Mouse (Mus musculus) CH12.LX (cell line): ENCODE measurements around the gene Nfe2l2. TPM values are rescaled to one million over a fixed set of nuclear protein-coding genes. Genes with fewer than 3 reads are reported as not detected.

Experiments used
- DNase-seq: peaks from one replicate; pipeline ENCODE4 v3.0.0-alpha.2; 2013; ENCODE audit errors: extremely low read depth
- H3K27ac ChIP-seq: 2 replicates; pipeline ENCODE4 v1.5.1; 2012; ENCODE audit warnings: low read depth, mild to moderate bottlenecking, control low read depth, moderate library complexity; ENCODE audit not compliant: insufficient read depth
- H3K27me3 ChIP-seq: replicated peaks from 2 replicates; pipeline ENCODE3; 2012; ENCODE audit warnings: inconsistent platforms
- H3K36me3 ChIP-seq, 2 experiments: replicated peaks in 1 of 2; 2 replicates each; pipeline versions ENCODE3 to v1.6.1; 2012; ENCODE audit warnings: inconsistent platforms in 1 of 2, low read length in 1 of 2, mild to moderate bottlenecking in 1 of 2, mixed read lengths in 1 of 2, moderate library complexity in 1 of 2; ENCODE audit not compliant: control insufficient read depth in 1 of 2, insufficient read depth in 1 of 2
- H3K4me1 ChIP-seq, 2 experiments: 2 replicates each; pipeline ENCODE4 v1.6.1; 2012; ENCODE audit warnings: inconsistent platforms in 1 of 2, moderate library complexity in 1 of 2; ENCODE audit not compliant: insufficient read depth in 2 of 2, control insufficient read depth in 1 of 2
- H3K4me2 ChIP-seq: 2 replicates; pipeline ENCODE4 v1.6.1; 2012; ENCODE audit warnings: low read depth, mild to moderate bottlenecking, control low read depth; ENCODE audit not compliant: poor library complexity, insufficient read depth, severe bottlenecking
- H3K4me3 ChIP-seq, 3 experiments: fragments of 150-350 bp in 1 of 3; sonication (generic) in 1 of 3; replicated peaks in 1 of 3; 2 replicates each; pipeline versions ENCODE3 to v1.5.1; 2011 to 2012; ENCODE audit warnings: low read depth in 2 of 3, low read length in 2 of 3, mild to moderate bottlenecking in 2 of 3, moderate library complexity in 2 of 3, control low read depth in 1 of 3, improper control_type of control experiment in 1 of 3, inconsistent platforms in 1 of 3, mixed read lengths in 1 of 3; ENCODE audit not compliant: poor library complexity in 1 of 3
- H3K79me2 ChIP-seq: replicated peaks from 2 replicates; pipeline ENCODE4 v1.6.1; 2012; ENCODE audit warnings: mild to moderate bottlenecking, moderate library complexity; ENCODE audit not compliant: control insufficient read depth, poor library complexity, insufficient read depth, severe bottlenecking; ENCODE audit errors: extremely low read depth
- H3K9ac ChIP-seq: 2 replicates; pipeline ENCODE4 v1.6.1; 2012; ENCODE audit warnings: low read depth, mild to moderate bottlenecking, control low read depth, moderate library complexity; ENCODE audit not compliant: insufficient read depth
- H3K9me3 ChIP-seq: replicated peaks from 2 replicates; pipeline ENCODE3; 2012; ENCODE audit warnings: low read length, inconsistent platforms, mixed read lengths
- BHLHE40 ChIP-seq: IDR thresholded peaks from 2 replicates; pipeline ENCODE4 v1.6.1; 2011; ENCODE audit warnings: mild to moderate bottlenecking, low read depth, low read length, improper control_type of control experiment
- CHD2 ChIP-seq: IDR thresholded peaks from 2 replicates; pipeline ENCODE4 v1.6.1; 2011; ENCODE audit warnings: low read length, improper control_type of control experiment
- E2F4 ChIP-seq: IDR thresholded peaks from 2 replicates; pipeline ENCODE4 v1.6.1; 2011; ENCODE audit warnings: low read depth, low read length, improper control_type of control experiment; ENCODE audit not compliant: insufficient replicate concordance
- ELF1 ChIP-seq: IDR thresholded peaks from 2 replicates; pipeline ENCODE4 v1.6.1; 2014; ENCODE audit warnings: low read depth, mild to moderate bottlenecking, inconsistent platforms, low read length, improper control_type of control experiment
- ETS1 ChIP-seq: conservative IDR thresholded peaks from 2 replicates; pipeline ENCODE4 v1.6.1; 2012; ENCODE audit warnings: low read depth, mild to moderate bottlenecking, inconsistent platforms, low read length, improper control_type of control experiment, moderate library complexity
- JUN ChIP-seq: IDR thresholded peaks from 2 replicates; pipeline ENCODE4 v1.6.1; 2011; ENCODE audit warnings: low read depth, mild to moderate bottlenecking, low read length, improper control_type of control experiment, moderate library complexity; ENCODE audit not compliant: insufficient read depth
- KAT2A ChIP-seq: IDR thresholded peaks from 2 replicates; pipeline ENCODE4 v1.6.1; 2012; ENCODE audit warnings: low read length, improper control_type of control experiment, inconsistent platforms; ENCODE audit not compliant: insufficient replicate concordance
- MAZ ChIP-seq: IDR thresholded peaks from 2 replicates; pipeline ENCODE4 v1.6.1; 2012; ENCODE audit warnings: low read depth, mild to moderate bottlenecking, inconsistent platforms, low read length, improper control_type of control experiment, moderate library complexity
- MXI1 ChIP-seq: IDR thresholded peaks from 2 replicates; pipeline ENCODE4 v1.6.1; 2011; ENCODE audit warnings: mild to moderate bottlenecking, low read depth, low read length, improper control_type of control experiment
- NELFE ChIP-seq: IDR thresholded peaks from 2 replicates; pipeline ENCODE4 v1.6.1; 2011; ENCODE audit warnings: low read depth, low read length, improper control_type of control experiment
- PAX5 ChIP-seq: IDR thresholded peaks from 2 replicates; pipeline ENCODE4 v1.6.1; 2012; ENCODE audit warnings: low read length, inconsistent platforms, mixed read lengths
- TCF12 ChIP-seq: IDR thresholded peaks from 2 replicates; pipeline ENCODE4 v1.6.1; 2014; ENCODE audit warnings: low read depth, mild to moderate bottlenecking, inconsistent platforms, low read length, improper control_type of control experiment
- ZNF384 ChIP-seq: IDR thresholded peaks from 2 replicates; pipeline ENCODE4 v1.6.1; 2012; ENCODE audit warnings: low read depth, low read length, improper control_type of control experiment, inconsistent platforms
- dilution Hi-C: fragments of 300-500 bp; cut with MboI; formaldehyde crosslinking; loops from 2 replicates; pipeline ENCODE4 v1.14.3; 2020; ENCODE audit warnings: low sequenced_read_pairs; ENCODE audit not compliant: extremely low pct_unique_long_range_greater_than_20kb, extremely low pct_ligation_motif_present
- in situ Hi-C: fragments of 300-500 bp; cut with MboI; formaldehyde crosslinking; loops from 3 replicates; pipeline ENCODE4 v1.14.3; 2019; ENCODE audit warnings: low sequenced_read_pairs, low pct_ligation_motif_present, low pct_unique_long_range_greater_than_20kb, mixed read lengths
- polyA plus RNA-seq: library from polyadenylated mRNA; unstranded; fragments of >175 nt; gene quantifications from 2 replicates; pipeline ENCODE4 v1.2.1, GENCODE M21; 2012; ENCODE audit warnings: low read depth; ENCODE audit not compliant: insufficient read length
- total RNA-seq, 2 experiments: library from RNA; depleted of rRNA; stranded (reverse); fragments of 300-350 nt in 1 of 2; fragments of >200 nt in 1 of 2; gene quantifications; 2 replicates each; pipeline ENCODE4 v1.2.3; 2012 to 2014

The Nfe2l2 gene
- total and polyA plus RNA-seq, 3 experiments = 11.6 to 32.6 (median 21.7) TPM

- no peak for DNase-seq
- peaks cover 0 to 9% of the 10 kb centered on the region in 2 experiments for H3K36me3 ChIP-seq
- dilution Hi-C loops (no loop called here), in situ Hi-C loops (no loop called here)
- TF ChIP-seq ZNF384 (no peak), TCF12 (no peak), ELF1 (no peak), BHLHE40 (no peak), NELFE (no peak), E2F4 (no peak)
- H3K4me1 ChIP-seq = peaks cover 3 to 18% of the 10 kb centered on the region in 2 experiments; a peak in 3 of 4 replicates
- no peaks in the 10 kb centered on the region for H3K9me3 ChIP-seq
- H3K79me2 ChIP-seq = no peaks in the 10 kb centered on the region
- H3K27me3 ChIP-seq = no peaks in the 10 kb centered on the region
- no peak overlapping the region for H3K9ac ChIP-seq
- H3K27ac ChIP-seq = no peak overlapping the region
- H3K4me3 ChIP-seq = no peak overlapping the region
- H3K4me2 ChIP-seq = no peak overlapping the region
Observed at GRCm38 (mm10) chr2:75650437-75650836, 54.0 kb downstream of the Nfe2l2 start.

- Histone ChIP-seq H3K4me2 (no peak overlapping the region), H3K4me3 (no peak overlapping the region), H3K27me3 (no peaks in the 10 kb centered on the region)
- no peak for TF ChIP-seq NELFE
- TF ChIP-seq MXI1 = no peak
- TF ChIP-seq, all 38 proteins: peak for 0
- no peaks in the 10 kb centered on the region for H3K4me1 ChIP-seq
- H3K9ac ChIP-seq = no peak overlapping the region
- peaks cover 0 to 7% of the 10 kb centered on the region in 2 experiments for H3K36me3 ChIP-seq
- dilution Hi-C loops = no loop called here
- no peak for DNase-seq
- no peak overlapping the region for H3K27ac ChIP-seq
- peaks cover 3% of the 10 kb centered on the region for H3K9me3 ChIP-seq
- in situ Hi-C loops = no loop called here
- H3K79me2 ChIP-seq = no peaks in the 10 kb centered on the region
Observed at GRCm38 (mm10) chr2:75645251-75645650, 59.2 kb downstream of the Nfe2l2 start.

- Histone ChIP-seq H3K9ac (no peak overlapping the region), H3K4me3 (no peak overlapping the region), H3K27ac (no peak overlapping the region), H3K4me2 (no peak overlapping the region), H3K9me3 (peaks cover 3% of the 10 kb centered on the region), H3K27me3 (no peaks in the 10 kb centered on the region), H3K36me3 (peaks cover 0 to 5% of the 10 kb centered on the region in 2 experiments), H3K79me2 (no peaks in the 10 kb centered on the region), H3K4me1 (no peaks in the 10 kb centered on the region)
- in situ Hi-C loops (no loop called here), dilution Hi-C loops (no loop called here)
- no peak for DNase-seq
- no peak for TF ChIP-seq ETS1
- no peak for TF ChIP-seq JUN
- TF ChIP-seq PAX5 = no peak
- no peak for TF ChIP-seq CHD2
- TF ChIP-seq KAT2A = no peak
- TF ChIP-seq MAZ = no peak
- no peak for TF ChIP-seq E2F4
Observed at GRCm38 (mm10) chr2:75643950-75644349, 60.5 kb downstream of the Nfe2l2 start.
